Mouse (Mus musculus) hindbrain, embryonic 12.5 days (tissue): Measurements from ENCODE around the gene Gcn1l1. TPM values are rescaled to one million over a fixed set of nuclear protein-coding genes. Genes with fewer than 3 reads are reported as not detected.
A peak's percentile ranks its signal among the peaks of the same experiment; 100 is the strongest.

Source experiments
- ATAC-seq: fragments of 200-750 bp; cut with Nextera tagmentation; 2 replicates; pipeline ENCODE4 v1.8.0; 2017; ENCODE audit warnings: moderate TSS enrichment; ENCODE audit not compliant: low FRiP score
- H3K27ac ChIP-seq: fragments of 300-500 bp; sonication (generic); 2 replicates; pipeline ENCODE4 v1.5.1; 2016; ENCODE audit warnings: mild to moderate bottlenecking
- H3K27me3 ChIP-seq: fragments of 300-500 bp; sonication (generic); 2 replicates; pipeline ENCODE4 v1.6.1; 2016; ENCODE audit warnings: mild to moderate bottlenecking
- H3K36me3 ChIP-seq: fragments of 300-500 bp; sonication (generic); 2 replicates; pipeline ENCODE4 v1.6.1; 2016; ENCODE audit warnings: mild to moderate bottlenecking
- H3K4me1 ChIP-seq: fragments of 300-500 bp; sonication (generic); 2 replicates; pipeline ENCODE4 v1.6.1; 2016
- H3K4me2 ChIP-seq: fragments of 300-500 bp; sonication (generic); replicated peaks from 2 replicates; pipeline ENCODE4 v1.6.1; 2016; ENCODE audit warnings: mild to moderate bottlenecking
- H3K4me3 ChIP-seq: fragments of 300-500 bp; sonication (generic); 2 replicates; pipeline ENCODE4 v1.5.1; 2016; ENCODE audit warnings: mild to moderate bottlenecking
- H3K9ac ChIP-seq: fragments of 300-500 bp; sonication (generic); 2 replicates; pipeline ENCODE4 v1.6.1; 2016; ENCODE audit warnings: mild to moderate bottlenecking, moderate library complexity
- H3K9me3 ChIP-seq: fragments of 300-500 bp; sonication (generic); replicated peaks from 2 replicates; pipeline ENCODE4 v1.6.1; 2016; ENCODE audit warnings: mild to moderate bottlenecking
- WGBS: fragments of 180-500 bp; shearing (Covaris S2); methylation state at CpG from one replicate; pipeline ENCODE4 v1.1.7; 2016; 5-methylcytosine and 5-hydroxymethylcytosine counted together
- polyA plus RNA-seq: library from polyadenylated mRNA; unstranded; fragments of >200 nt; fragmentation: Nextera tagmentation; extraction: Ambion mirVana; gene quantifications from 2 replicates; pipeline ENCODE4 v1.2.1, GENCODE M21; 2016

Gcn1l1 gene
- polyA plus RNA-seq, 1 experiment from 2014 or later = 62.5 TPM

DNA sequence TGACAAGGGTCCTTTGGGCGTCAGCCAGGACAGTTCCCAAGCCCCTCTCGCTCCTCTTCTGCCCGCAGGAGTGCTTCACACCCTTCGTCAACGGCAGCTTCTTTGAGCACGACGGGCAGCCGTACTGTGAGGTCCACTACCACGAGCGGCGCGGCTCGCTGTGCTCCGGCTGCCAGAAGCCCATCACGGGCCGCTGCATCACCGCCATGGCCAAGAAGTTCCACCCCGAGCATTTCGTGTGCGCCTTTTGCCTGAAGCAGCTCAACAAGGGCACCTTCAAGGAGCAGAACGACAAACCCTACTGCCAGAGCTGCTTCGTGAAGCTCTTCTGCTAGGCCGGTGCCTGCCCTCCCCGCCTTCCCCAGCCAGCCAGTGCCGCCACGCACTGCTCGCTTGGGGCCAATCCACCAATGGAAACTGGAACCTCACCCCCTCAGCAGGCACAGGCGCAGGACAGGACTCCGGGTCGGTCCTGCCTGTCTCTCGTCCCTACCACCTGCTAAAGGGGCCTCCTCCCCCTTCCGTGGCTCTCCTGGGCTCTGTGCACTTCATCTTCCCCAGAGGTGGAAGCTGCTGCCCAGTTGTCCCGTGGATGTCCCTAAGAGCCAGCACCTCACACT is 11.1 kb upstream of the Gcn1l1 start:
- no peak overlapping the region for H3K4me2 ChIP-seq
- no peaks in the 10 kb centered on the region for H3K27me3 ChIP-seq
- H3K27ac ChIP-seq = no peak overlapping the region
- H3K4me3 ChIP-seq = no peak overlapping the region
- 86% methylated on average over 33 of the region's 33 CpGs for WGBS
- H3K9me3 ChIP-seq = no peaks in the 10 kb centered on the region
- H3K4me1 ChIP-seq = peaks cover 5% of the 10 kb centered on the region
- ATAC-seq = no peak
- H3K9ac ChIP-seq = no peak overlapping the region
- peaks cover 25% of the 10 kb centered on the region for H3K36me3 ChIP-seq

DNA sequence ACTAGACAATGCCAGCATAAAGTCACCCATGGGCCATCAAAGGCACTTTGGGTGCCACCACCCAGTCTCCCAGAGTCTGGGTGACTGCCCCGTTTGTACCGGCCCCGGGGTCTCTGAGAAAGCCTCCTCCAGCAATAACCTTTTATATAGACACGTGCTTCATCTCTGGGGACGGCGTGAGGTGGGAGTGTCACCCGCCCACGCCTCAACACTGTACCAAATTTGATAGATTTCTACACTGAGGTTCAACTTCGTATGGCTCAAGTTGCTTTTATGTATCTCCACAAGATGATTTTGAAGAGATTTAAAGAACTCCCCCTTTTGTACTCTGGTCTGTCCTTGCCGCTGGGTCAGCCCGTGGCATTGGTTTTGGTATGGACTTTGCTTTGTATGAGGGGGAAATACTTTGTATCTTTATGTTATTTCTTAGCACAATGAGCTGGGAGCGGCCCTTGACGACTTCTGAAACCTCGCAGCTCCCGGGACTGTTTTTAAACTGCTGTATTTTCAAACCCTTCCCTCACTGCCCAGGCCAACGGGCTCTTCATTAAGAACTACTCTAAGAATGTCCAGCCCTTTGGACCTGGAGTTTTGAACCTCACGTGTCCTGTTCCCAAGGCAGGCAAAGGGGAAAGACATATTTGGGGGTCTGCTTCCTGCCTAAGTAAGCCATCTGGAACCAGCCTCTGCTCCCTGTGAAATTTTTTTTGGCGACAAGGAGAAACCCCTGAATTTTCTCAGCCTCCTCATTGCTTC is 10.3 kb upstream of the Gcn1l1 start:
- peaks cover 5% of the 10 kb centered on the region for H3K4me1 ChIP-seq
- 89% methylated on average over 18 of the region's 18 CpGs for WGBS
- no peaks in the 10 kb centered on the region for H3K9me3 ChIP-seq
- H3K4me3 ChIP-seq = no peak overlapping the region
- no peaks in the 10 kb centered on the region for H3K27me3 ChIP-seq
- ATAC-seq = no peak
- peaks cover 24% of the 10 kb centered on the region for H3K36me3 ChIP-seq
- H3K27ac ChIP-seq = no peak overlapping the region
- H3K4me2 ChIP-seq = no peak overlapping the region
- H3K9ac ChIP-seq = no peak overlapping the region

DNA sequence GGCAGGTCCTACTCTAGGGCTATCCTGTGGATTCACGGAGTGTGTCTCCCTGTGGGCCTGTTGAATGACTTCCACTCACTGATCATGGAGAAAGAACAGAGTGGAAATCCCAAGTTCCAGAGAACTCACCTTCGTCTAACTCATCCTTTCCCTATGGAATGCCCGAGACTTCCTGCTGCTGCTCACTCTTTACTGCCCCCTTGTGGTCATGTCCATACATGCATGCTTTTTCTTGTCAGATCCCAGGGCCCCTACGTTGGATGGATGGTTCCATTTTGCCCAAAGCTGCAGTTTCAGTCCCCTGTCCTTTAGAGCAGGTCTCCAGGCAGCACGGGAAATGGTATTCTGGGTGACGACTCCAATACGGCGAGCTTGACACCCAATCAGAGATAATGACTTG is 8.8 kb upstream of the Gcn1l1 start:
- peaks cover 30% of the 10 kb centered on the region for H3K36me3 ChIP-seq
- no peaks in the 10 kb centered on the region for H3K9me3 ChIP-seq
- peaks cover 13% of the 10 kb centered on the region for H3K4me1 ChIP-seq
- H3K4me2 ChIP-seq = no peak overlapping the region
- no peak for ATAC-seq
- H3K4me3 ChIP-seq = no peak overlapping the region
- H3K27me3 ChIP-seq = no peaks in the 10 kb centered on the region
- no peak overlapping the region for H3K27ac ChIP-seq
- H3K9ac ChIP-seq = no peak overlapping the region
- 9% methylated on average over 8 of the region's 8 CpGs for WGBS

DNA sequence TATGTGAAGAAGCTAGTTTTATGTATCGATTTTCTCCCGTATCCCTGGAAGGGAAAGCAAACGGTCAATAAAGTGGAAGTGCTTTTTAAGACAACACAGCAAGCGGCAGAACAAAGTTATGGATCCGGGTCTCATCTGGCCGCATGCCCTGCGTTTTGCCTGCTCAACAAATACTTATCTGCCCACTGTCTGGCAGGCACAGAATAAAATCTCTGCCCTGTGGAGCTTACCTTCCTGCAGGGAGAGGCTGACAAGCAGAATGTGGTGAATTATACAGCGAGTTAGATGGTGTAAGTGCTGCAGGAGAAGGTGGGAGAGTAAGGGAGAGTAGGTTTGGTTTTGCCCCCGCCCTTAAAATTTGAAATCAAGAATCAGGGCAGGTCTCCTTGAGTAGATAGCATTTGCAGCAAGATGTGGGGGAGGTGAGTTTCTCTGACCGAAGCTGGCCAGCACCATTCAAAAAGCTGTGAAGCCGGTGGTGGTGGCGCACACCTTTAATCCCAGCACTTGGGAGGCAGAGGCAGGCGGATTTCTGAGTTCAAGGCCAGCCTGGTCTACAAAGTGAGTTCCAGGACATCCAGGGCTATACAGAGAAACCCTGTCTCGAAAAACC is 6.8 kb upstream of the Gcn1l1 start:
- Histone ChIP-seq H3K9me3 (no peaks in the 10 kb centered on the region), H3K36me3 (peaks cover 34% of the 10 kb centered on the region), H3K4me3 (no peak overlapping the region), H3K9ac (no peak overlapping the region), H3K27ac (no peak overlapping the region), H3K27me3 (no peaks in the 10 kb centered on the region), H3K4me1 (peaks cover 13% of the 10 kb centered on the region), H3K4me2 (no peak overlapping the region)
- WGBS = 93% methylated on average over 14 of the region's 14 CpGs
- no peak for ATAC-seq

DNA sequence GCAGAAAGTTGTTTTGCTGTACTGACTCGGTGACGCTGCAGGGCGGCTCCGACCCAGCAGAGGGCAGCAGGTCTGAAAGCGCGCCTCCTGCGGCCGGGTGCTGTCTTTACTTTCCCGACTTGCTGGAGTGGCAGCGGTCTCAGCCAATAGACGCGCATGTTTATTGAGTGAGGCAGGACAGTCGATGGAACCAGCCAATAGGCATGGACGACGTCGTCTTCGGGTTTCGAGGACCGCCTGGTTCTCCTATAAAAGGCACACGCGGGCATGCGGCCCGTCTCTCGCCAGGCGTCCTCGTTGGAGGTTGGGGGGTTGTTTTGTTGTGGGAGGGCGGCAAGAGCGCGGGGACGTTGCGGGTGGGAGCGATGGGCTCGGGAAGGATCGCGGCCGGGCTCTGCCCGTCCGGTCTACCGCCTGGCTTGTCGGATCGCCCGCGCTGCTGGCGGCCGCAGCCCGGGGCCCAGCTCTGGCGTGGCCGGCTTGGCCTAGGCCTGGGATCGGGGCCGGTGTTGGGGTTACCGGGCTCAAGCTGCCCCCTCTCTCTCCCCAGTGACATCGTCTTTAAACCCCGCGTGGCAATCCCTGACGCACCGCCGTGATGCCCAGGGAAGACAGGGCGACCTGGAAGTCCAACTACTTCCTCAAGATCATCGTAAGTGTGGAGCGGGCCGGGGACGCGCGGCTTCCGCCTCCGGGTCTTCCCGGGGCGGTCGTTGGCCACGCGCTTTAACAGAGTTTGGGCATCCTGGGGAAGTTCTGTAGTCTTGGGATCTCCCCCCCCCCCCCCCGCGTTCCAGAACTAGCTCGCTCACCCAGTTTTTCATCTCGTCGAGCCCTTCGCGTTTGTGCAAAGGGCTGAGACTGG is 5.6 kb upstream of the Gcn1l1 start, which contains the start of gene Rplp0:
Gene Rplp0, plus strand, starts transcription at position 231 of the 865 bp plus-strand sequence.
- H3K9ac ChIP-seq = peak within 1 kb of the TSS; percentile 89
- peaks cover 27% of the 10 kb centered on the region for H3K36me3 ChIP-seq
- H3K4me1 ChIP-seq = peaks cover 13% of the 10 kb centered on the region
- WGBS = under 1% methylated on average over 73 of the region's 78 CpGs
- peak within 1 kb of the TSS; percentile 89 for H3K4me3 ChIP-seq
- peak; percentile 98 for ATAC-seq
- H3K9me3 ChIP-seq = no peaks in the 10 kb centered on the region
- H3K27me3 ChIP-seq = no peaks in the 10 kb centered on the region
- H3K4me2 ChIP-seq = peak within 1 kb of the TSS; percentile 71
- H3K27ac ChIP-seq = peak within 1 kb of the TSS; percentile 83

DNA sequence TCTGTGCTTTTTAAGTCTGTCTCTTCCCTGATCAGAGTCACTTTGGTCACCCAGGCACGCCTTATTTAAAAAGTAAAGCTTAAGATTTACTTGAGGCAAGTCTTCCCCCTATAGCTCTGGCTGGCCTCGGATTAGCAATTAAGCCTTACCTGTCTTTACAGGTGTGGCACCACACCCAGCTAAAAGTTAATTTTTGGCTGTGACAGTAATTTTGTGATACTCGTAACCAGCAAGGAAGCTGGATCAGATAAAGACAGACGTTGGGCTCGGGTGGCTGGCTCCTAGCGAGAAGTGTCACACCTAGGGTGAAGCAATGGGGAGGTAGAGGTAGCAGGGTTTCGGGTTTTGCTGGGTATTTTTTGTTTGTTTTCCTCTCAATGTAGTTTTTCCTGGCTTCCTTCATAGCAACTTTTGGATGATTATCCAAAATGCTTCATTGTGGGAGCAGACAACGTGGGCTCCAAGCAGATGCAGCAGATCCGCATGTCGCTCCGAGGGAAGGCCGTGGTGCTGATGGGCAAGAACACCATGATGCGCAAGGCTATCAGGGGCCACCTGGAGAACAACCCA is 4.6 kb upstream of the Gcn1l1 start:
- Histone ChIP-seq H3K27ac (no peak overlapping the region), H3K4me1 (peaks cover 18% of the 10 kb centered on the region), H3K4me3 (peak overlapping the region; percentile 89), H3K9me3 (no peaks in the 10 kb centered on the region), H3K4me2 (peak overlapping the region; percentile 71), H3K9ac (peak overlapping the region; percentile 89), H3K36me3 (peaks cover 27% of the 10 kb centered on the region), H3K27me3 (no peaks in the 10 kb centered on the region)
- WGBS = 37% methylated on average over 13 of the region's 13 CpGs
- no peak for ATAC-seq

DNA sequence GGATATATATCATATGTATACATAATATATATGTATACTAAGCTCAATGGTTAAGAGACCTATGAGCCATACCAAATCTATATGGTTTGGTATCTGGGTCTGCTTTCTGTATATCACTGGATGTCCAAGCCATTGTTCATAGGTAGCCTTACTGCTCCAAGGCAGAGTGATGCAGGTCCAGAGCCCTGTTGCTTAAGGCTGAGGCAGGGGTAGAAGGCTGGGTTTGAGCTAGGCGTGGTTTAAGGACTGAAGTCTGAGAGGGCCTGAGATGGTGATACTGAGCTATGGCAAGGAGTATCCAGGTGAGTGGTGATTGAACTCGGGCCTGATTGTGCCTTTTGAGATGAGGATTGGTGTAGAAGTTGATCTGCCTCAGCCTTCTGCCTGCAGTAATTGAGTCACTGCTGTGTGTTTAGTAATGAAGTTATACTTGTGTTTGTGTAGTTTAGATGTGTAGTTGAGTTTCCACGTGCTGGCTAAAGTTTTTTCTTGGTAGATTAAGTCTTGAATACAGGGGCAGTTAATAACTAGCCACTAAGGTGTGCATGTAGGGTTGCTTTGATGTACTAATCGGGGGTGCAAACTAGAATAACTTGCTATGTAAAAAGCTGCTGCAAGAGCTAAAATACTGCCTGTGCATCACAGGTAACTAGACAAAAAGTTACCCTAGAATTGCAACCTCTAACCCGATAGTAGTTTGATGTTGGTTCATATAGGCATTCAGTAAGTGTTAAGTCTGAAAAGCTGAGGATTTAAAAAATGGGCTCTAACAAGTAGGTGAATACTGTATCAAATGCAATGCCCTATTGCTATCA is 1.1 kb upstream of the Gcn1l1 start:
- Histone ChIP-seq H3K4me2 (peak overlapping the region; percentile 81; the same call in 1 of the 2 replicates), H3K27me3 (no peaks in the 10 kb centered on the region), H3K4me3 (0 out of 2 replicates have a peak overlapping the region, but pooled peaks have one; percentile 97), H3K9ac (no peak overlapping the region), H3K27ac (peak overlapping the region; percentile 79; the same call in 1 of the 2 replicates), H3K9me3 (no peaks in the 10 kb centered on the region), H3K4me1 (peaks cover 26% of the 10 kb centered on the region), H3K36me3 (peaks cover 27% of the 10 kb centered on the region)
- WGBS = 49% methylated on average over 5 of the region's 5 CpGs
- ATAC-seq = no peak

DNA sequence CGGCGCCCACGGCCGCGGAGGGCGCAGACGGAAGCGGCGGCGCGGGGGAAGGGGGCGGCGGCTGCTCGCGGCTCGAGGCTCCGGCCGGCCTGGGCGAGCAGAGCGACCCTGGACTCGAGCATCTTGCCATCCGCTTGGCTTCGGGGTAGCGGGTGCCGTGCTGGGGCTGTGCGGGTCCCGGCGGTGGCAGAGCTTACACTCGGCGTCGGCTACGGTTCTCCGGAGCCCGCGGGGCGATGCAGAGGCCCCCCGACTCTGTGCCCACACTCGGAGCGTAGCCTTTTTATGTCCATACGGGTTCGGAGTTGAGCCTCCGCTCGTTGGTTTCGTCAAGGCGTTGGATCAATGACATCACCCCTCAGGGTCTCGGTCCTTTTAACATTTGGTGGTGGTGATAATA is 349 bp downstream of the Gcn1l1 start:
- peak overlapping the region; percentile 81 for H3K4me2 ChIP-seq
- peak overlapping the region; percentile 97 for H3K4me3 ChIP-seq
- WGBS = under 1% methylated on average over 38 of the region's 46 CpGs
- H3K36me3 ChIP-seq = peaks cover 27% of the 10 kb centered on the region
- no peaks in the 10 kb centered on the region for H3K27me3 ChIP-seq
- peaks cover 26% of the 10 kb centered on the region for H3K4me1 ChIP-seq
- peak; percentile 52 for ATAC-seq
- peak overlapping the region; percentile 94 for H3K9ac ChIP-seq
- H3K27ac ChIP-seq = peak overlapping the region; percentile 79
- no peaks in the 10 kb centered on the region for H3K9me3 ChIP-seq

DNA sequence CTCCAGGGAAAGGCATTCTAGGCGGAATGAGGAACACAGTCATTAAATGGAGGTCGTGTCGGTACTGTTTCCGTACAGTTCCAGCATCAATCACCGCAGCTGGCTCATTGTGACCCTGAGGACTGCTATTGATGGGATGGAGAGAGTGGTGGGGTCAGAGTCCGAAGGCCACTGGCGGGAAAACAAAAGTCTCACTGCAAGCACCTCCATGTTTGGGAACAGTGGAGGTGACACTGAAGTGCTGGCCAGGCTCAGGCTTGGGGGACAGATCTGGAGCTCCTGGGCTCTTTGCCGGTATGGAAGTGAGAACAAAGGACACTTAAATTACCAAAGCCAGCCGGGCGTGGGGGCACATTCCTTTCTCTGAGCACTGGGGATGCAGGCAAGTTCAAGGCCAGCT is 3.6 kb downstream of the Gcn1l1 start:
- Histone ChIP-seq H3K4me1 (peaks cover 17% of the 10 kb centered on the region), H3K27ac (no peak overlapping the region), H3K4me3 (no peak overlapping the region), H3K4me2 (no peak overlapping the region), H3K9ac (no peak overlapping the region), H3K36me3 (peaks cover 24% of the 10 kb centered on the region), H3K27me3 (no peaks in the 10 kb centered on the region), H3K9me3 (no peaks in the 10 kb centered on the region)
- no peak for ATAC-seq
- WGBS = 46% methylated on average over 10 of the region's 10 CpGs

DNA sequence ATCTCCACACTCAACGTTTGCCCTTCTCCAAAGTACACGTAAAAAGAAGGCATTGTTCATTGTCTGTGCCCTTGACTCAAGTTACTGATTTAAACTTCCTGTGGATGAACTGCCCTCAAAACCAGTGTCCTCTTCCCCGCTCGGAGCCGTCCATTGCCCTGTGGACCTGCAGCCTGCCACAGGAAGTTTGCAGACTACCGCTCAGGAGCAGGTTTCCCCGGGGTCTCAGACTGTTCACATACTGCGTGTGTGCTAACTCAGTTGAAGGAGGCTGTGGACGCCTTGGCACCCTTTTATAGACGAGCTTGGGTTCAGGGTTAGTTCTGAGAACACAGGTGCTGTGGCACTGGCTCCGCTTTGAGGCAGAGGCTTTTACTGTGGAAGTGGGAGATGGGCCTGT is 4.3 kb downstream of the Gcn1l1 start:
- Histone ChIP-seq H3K36me3 (peaks cover 30% of the 10 kb centered on the region), H3K4me2 (no peak overlapping the region), H3K9me3 (no peaks in the 10 kb centered on the region), H3K27me3 (no peaks in the 10 kb centered on the region), H3K4me1 (peaks cover 17% of the 10 kb centered on the region), H3K9ac (no peak overlapping the region), H3K4me3 (no peak overlapping the region), H3K27ac (no peak overlapping the region)
- ATAC-seq = no peak
- WGBS = 73% methylated on average over 11 of the region's 11 CpGs

DNA sequence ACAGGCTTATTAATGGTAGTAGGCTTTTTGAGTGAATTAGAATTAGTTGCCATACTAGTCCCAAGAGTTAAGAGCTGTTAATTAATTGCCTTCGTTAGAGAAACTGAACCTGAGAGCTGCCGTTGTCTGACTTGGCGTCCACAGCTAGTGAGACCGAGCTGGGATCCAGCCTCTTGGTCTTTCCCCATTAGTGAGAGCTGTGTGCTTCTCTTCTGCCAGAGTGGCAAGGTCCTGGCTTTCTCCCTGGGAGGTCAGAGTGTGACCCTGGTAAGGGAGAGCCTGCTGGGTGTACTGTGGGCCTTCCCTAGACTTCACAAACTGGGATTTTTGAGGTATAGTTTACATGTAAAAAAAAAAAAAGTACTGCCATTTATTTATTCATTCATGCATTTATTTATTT is 4.7 kb downstream of the Gcn1l1 start:
- no peaks in the 10 kb centered on the region for H3K27me3 ChIP-seq
- no peak for ATAC-seq
- H3K4me2 ChIP-seq = no peak overlapping the region
- no peak overlapping the region for H3K4me3 ChIP-seq
- H3K36me3 ChIP-seq = peaks cover 34% of the 10 kb centered on the region
- 89% methylated on average over 4 of the region's 4 CpGs for WGBS
- H3K27ac ChIP-seq = no peak overlapping the region
- H3K4me1 ChIP-seq = peaks cover 14% of the 10 kb centered on the region
- H3K9ac ChIP-seq = no peak overlapping the region
- no peaks in the 10 kb centered on the region for H3K9me3 ChIP-seq
